Mouse (Mus musculus) hindbrain, postnatal 0 days (tissue): ENCODE measurements around the gene Grik4. TPM values are rescaled to one million over a fixed set of nuclear protein-coding genes. Genes with fewer than 3 reads are reported as not detected.
A peak's percentile ranks its signal among the peaks of the same experiment; 100 is the strongest.

Experiments
- ATAC-seq: fragments of 200-750 bp; cut with Nextera tagmentation; 2 replicates; pipeline ENCODE4 v1.8.0; 2017; ENCODE audit warnings: mild to moderate bottlenecking, moderate TSS enrichment, moderate library complexity
- DNase-seq: peaks from one replicate; pipeline ENCODE4 v3.0.0-alpha.2; 2015; ENCODE audit warnings: low spot score
- H3K27ac ChIP-seq: fragments of 300-500 bp; sonication (generic); 2 replicates; pipeline ENCODE4 v1.5.1; 2014; ENCODE audit warnings: mild to moderate bottlenecking
- H3K27me3 ChIP-seq: fragments of 300-500 bp; sonication (generic); 2 replicates; pipeline ENCODE4 v1.6.1; 2014; ENCODE audit warnings: low read length, mixed read lengths; ENCODE audit not compliant: insufficient read depth
- H3K36me3 ChIP-seq: fragments of 300-500 bp; sonication (generic); 2 replicates; pipeline ENCODE4 v1.6.1; 2014; ENCODE audit warnings: low read length, mixed read lengths; ENCODE audit not compliant: insufficient read depth
- H3K4me1 ChIP-seq: fragments of 300-500 bp; sonication (generic); 2 replicates; pipeline ENCODE4 v1.6.1; 2014; ENCODE audit warnings: antibody characterized with exemption, low read length, mixed read lengths; ENCODE audit not compliant: insufficient read depth
- H3K4me2 ChIP-seq: fragments of 300-500 bp; sonication (generic); 2 replicates; pipeline ENCODE4 v1.6.1; 2014; ENCODE audit warnings: low read depth, mild to moderate bottlenecking, low read length, moderate library complexity, mixed read lengths
- H3K4me3 ChIP-seq: fragments of 300-500 bp; sonication (generic); 2 replicates; pipeline ENCODE4 v1.5.1; 2014; ENCODE audit warnings: low read length
- H3K9ac ChIP-seq: fragments of 300-500 bp; sonication (generic); replicated peaks from 2 replicates; pipeline ENCODE4 v1.6.1; 2014; ENCODE audit warnings: mild to moderate bottlenecking, low read length, moderate library complexity, mixed read lengths
- H3K9me3 ChIP-seq: fragments of 300-500 bp; sonication (generic); 2 replicates; pipeline ENCODE4 v1.6.1; 2016; ENCODE audit warnings: low read length, mixed read lengths
- CTCF ChIP-seq: IDR thresholded peaks from 2 replicates; pipeline ENCODE4 v1.5.1; 2016; ENCODE audit warnings: antibody characterized with exemption, control low read depth, low read depth
- WGBS: fragments of 180-500 bp; shearing (Covaris S2); extraction: QIAGEN DNeasy Blood & Tissue Kit; methylation state at CpG from one replicate; pipeline ENCODE4 v1.1.7; 2014; 5-methylcytosine and 5-hydroxymethylcytosine counted together
- polyA plus RNA-seq: library from polyadenylated mRNA; unstranded; fragments of >200 nt; fragmentation: Nextera tagmentation; extraction: Ambion mirVana; gene quantifications from 2 replicates; pipeline ENCODE4 v1.2.1, GENCODE M21; 2015
- total RNA-seq: library from RNA; depleted of rRNA; stranded (reverse); fragments of >200 nt; gene quantifications from 2 replicates; pipeline ENCODE4 v1.2.3, GENCODE M21; 2014

Grik4 gene
- total and polyA plus RNA-seq, 2 experiments from 2014 or later, result 9.4 to 18.2 TPM

- Histone ChIP-seq H3K27ac (no peak overlapping the region), H3K4me2 (no peak overlapping the region), H3K9ac (no peak overlapping the region), H3K36me3 (no peaks in the 10 kb centered on the region), H3K4me1 (peaks cover 7% of the 10 kb centered on the region; the same call in 1 of the 2 replicates), H3K27me3 (no peaks in the 10 kb centered on the region), H3K9me3 (no peaks in the 10 kb centered on the region), H3K4me3 (no peak overlapping the region)
- ATAC-seq, result no peak
- DNase-seq, result no peak
- TF ChIP-seq CTCF, result no peak
- 88% methylated on average over 6 of the region's 6 CpGs for WGBS
Observed at GRCm38 (mm10) chr9:42727661-42728060, 216.6 kb downstream of the Grik4 start.

GRCm38 (mm10) chr9:42727186-42727585 lies 217.1 kb downstream of the Grik4 start:
- Histone ChIP-seq H3K4me1 (peaks cover 7% of the 10 kb centered on the region; the same call in 1 of the 2 replicates), H3K9ac (no peak overlapping the region), H3K27me3 (no peaks in the 10 kb centered on the region), H3K36me3 (no peaks in the 10 kb centered on the region), H3K27ac (no peak overlapping the region), H3K4me2 (no peak overlapping the region), H3K9me3 (no peaks in the 10 kb centered on the region), H3K4me3 (no peak overlapping the region)
- TF ChIP-seq CTCF, result no peak
- DNase-seq, result no peak
- WGBS, result 83% methylated on average over 5 of the region's 5 CpGs
- no peak for ATAC-seq

GRCm38 (mm10) chr9:42724099-42724498 lies 220.2 kb downstream of the Grik4 start:
- Histone ChIP-seq H3K9me3 (no peaks in the 10 kb centered on the region), H3K9ac (no peak overlapping the region), H3K4me1 (peaks cover 4% of the 10 kb centered on the region; the same call in 1 of the 2 replicates), H3K27me3 (no peaks in the 10 kb centered on the region), H3K27ac (no peak overlapping the region), H3K4me3 (no peak overlapping the region), H3K4me2 (no peak overlapping the region), H3K36me3 (no peaks in the 10 kb centered on the region)
- WGBS, result 63% methylated on average over 7 of the region's 7 CpGs
- no peak for TF ChIP-seq CTCF
- ATAC-seq (no peak), DNase-seq (no peak)

GRCm38 (mm10) chr9:42722501-42722900 lies 221.8 kb downstream of the Grik4 start:
- no peak for TF ChIP-seq CTCF
- WGBS, result 31% methylated on average over 4 of the region's 4 CpGs
- H3K4me3 ChIP-seq, result no peak overlapping the region
- no peak overlapping the region for H3K27ac ChIP-seq
- no peaks in the 10 kb centered on the region for H3K27me3 ChIP-seq
- H3K4me1 ChIP-seq, result no peaks in the 10 kb centered on the region
- no peak overlapping the region for H3K4me2 ChIP-seq
- 0 out of 2 replicates have a peak, but pooled peaks have one; percentile 21 for ATAC-seq
- H3K9ac ChIP-seq, result no peak overlapping the region
- no peaks in the 10 kb centered on the region for H3K36me3 ChIP-seq
- H3K9me3 ChIP-seq, result no peaks in the 10 kb centered on the region
- no peak for DNase-seq

GRCm38 (mm10) chr9:42721718-42722117 lies 222.6 kb downstream of the Grik4 start:
- Histone ChIP-seq H3K27ac (no peak overlapping the region), H3K4me2 (no peak overlapping the region), H3K27me3 (no peaks in the 10 kb centered on the region), H3K36me3 (no peaks in the 10 kb centered on the region), H3K9me3 (no peaks in the 10 kb centered on the region), H3K4me1 (no peaks in the 10 kb centered on the region), H3K4me3 (no peak overlapping the region), H3K9ac (no peak overlapping the region)
- TF ChIP-seq CTCF, result no peak
- ATAC-seq (no peak), DNase-seq (no peak)
- 82% methylated on average over 9 of the region's 9 CpGs for WGBS

- Histone ChIP-seq H3K27me3 (no peaks in the 10 kb centered on the region), H3K4me2 (no peak overlapping the region), H3K4me1 (no peaks in the 10 kb centered on the region), H3K27ac (no peak overlapping the region), H3K4me3 (no peak overlapping the region), H3K9ac (no peak overlapping the region), H3K36me3 (no peaks in the 10 kb centered on the region), H3K9me3 (no peaks in the 10 kb centered on the region)
- ATAC-seq (no peak), DNase-seq (no peak)
- 0 out of 2 replicates have a peak, but pooled peaks have one; percentile 5 for TF ChIP-seq CTCF
- WGBS, result 64% methylated on average over 4 of the region's 4 CpGs
Observed at GRCm38 (mm10) chr9:42721146-42721545, 223.1 kb downstream of the Grik4 start.

GRCm38 (mm10) chr9:42713912-42714311 lies 230.4 kb downstream of the Grik4 start:
- no peak for DNase-seq
- Histone ChIP-seq H3K9me3 (no peaks in the 10 kb centered on the region), H3K27me3 (no peaks in the 10 kb centered on the region), H3K4me3 (no peak overlapping the region), H3K27ac (no peak overlapping the region), H3K4me1 (no peaks in the 10 kb centered on the region), H3K4me2 (no peak overlapping the region), H3K36me3 (no peaks in the 10 kb centered on the region), H3K9ac (no peak overlapping the region)
- 79% methylated on average over 8 of the region's 8 CpGs for WGBS
- no peak for TF ChIP-seq CTCF
- no peak for ATAC-seq
